Mouse (Mus musculus): ENCODE data around the gene Olfr1465.

Olfr1465 gene

DNA sequence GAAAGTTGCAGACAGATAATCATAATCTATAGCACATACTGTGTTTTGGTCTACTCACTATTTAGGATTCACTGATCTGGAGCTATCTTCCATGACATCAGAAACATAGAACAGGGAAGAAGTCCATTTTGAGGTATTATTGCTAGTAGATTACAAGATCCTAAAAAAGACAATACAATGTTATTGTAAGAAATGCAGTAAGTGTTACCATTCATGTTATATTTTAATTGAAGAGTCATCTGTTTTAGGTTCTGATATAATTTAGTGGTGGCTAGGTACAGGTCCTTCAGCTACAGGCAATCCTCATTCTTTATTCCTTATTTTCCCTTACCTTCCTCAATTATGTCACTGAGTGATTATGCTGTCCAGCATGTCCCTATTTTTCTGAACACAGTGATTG is at the start of gene Olfr1465:
TSS of gene Olfr1465 (minus strand) at position 101 of the 400 bp plus-strand sequence.
- no peak for DNase-seq (ENCODE audit: low read depth)

DNA sequence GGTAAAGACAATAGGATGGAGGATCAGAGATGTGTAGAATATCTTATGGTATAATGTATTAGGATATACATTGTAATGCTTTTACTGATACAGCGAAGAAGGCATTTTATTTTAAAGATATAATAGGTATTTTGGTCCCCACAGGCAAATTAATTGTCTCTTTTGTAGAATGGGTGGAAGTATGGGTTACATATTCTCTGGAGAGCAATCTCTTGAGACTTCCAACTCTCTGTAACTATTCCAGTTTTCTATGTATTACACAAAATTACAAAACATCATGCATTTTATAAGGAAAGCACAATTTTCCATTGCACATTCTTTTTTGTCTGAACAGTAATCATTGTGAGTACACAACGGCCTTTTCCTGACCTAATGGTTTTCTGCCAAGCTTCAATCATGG is 46.6 kb upstream of the Olfr1465 start, which contains the start of gene Olfr1467:
TSS of gene Olfr1467 (plus strand) at position 301 of the 400 bp plus-strand sequence.
- DNase-seq (ENCODE audit: low read depth): no peak

DNA sequence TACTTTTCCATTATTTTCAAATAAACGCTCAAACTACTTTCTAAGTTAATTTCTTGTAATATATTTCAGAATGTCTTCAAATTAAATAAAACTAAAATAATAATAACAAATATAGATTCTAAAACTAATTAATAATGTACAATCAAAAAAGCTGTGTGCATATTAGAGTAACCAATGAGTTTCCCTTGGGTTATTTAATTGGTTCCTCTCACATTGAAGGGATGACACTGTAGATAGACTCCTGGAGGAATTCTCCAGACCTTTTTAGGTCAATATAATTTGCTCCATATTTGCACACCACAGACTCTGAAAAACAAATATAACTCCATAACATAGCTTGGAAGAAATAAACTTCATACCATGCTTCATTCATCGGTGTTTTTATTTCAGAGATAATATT is 23.2 kb upstream of the Olfr1465 start, which contains the start of gene Olfr1466:
TSS of gene Olfr1466 (plus strand) at position 301 of the 400 bp plus-strand sequence.
- DNase-seq (ENCODE audit: low read depth): no peak
